Mouse (Mus musculus): Measurements from ENCODE around the gene Dera.

Dera gene

DNA sequence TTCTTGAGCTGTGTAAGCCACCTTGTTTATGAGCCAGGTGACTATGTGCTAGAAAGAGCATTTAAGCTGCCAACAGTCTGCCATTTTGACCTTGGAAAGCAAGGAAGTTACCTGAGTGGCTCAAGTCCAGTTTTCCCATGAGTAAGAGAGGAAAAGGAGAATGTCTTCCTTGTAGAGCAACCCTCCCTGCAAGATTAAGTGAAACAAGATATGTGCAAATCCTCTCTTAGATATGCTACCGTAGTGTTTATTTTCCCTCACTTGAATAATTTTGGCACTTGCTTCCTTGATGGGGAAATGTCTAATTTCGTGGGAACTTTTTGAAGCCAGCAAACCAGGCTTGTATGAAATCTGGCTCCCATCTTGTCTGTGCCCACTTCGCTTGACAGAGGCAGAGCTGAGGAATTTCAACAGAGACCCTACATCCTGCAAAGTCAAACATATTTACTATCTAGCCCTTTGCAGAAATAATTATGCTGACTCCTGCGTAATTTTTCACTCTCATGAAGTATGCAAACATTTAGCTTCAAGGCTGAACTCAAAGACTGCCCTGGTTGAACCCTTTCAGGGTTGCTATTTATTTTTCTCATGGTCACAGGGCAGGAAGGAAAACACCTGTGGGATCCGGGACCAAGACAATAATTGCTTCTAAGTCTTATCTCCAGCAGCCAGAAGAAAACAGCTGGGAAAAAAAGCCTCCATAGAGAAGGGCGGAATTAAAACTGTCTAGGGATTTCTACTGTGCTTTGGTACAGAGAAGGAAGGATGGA lies 132.0 kb downstream of the Dera start:
- no peak for DNase-seq (ENCODE audit: low spot score in 2 of 2)

GRCm38 (mm10) chr6:137887258-137887657 lies 132.9 kb downstream of the Dera start:
- no peak for DNase-seq (ENCODE audit: low spot score in 2 of 2)

- DNase-seq (ENCODE audit: low spot score in 2 of 2), result no peak
These were observed 143.3 kb downstream of the Dera start for GRCm38 (mm10) chr6:137897671-137898070.

DNA sequence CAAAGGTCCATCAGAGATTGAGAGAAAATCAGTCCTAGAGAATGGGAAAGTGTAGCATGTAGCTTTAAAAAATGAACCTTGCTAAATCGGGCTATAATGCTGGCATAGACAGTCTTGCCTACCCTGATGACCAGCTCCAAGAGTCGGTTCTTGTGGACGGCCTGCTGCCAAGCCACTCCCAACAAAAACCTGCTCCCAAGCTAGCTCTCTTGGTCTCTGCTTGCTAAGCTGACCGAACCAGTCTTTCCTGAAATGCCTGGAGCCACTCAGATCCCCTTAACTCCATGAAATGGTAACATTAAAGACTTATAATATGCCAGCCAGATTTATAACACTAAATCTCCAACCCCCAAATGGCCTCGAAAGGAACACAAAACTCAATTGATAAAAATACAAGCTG lies 146.9 kb downstream of the Dera start:
- DNase-seq (ENCODE audit: low spot score in 2 of 2), result no peak

Data from right cerebral cortex, postnatal 36 days (tissue).